Mouse (Mus musculus) layer of hippocampus, postnatal 14 days (tissue): ENCODE measurements at regions not wholly inside any gene's neighbourhood (a gene's known extent, or its start where the extent isn't known, plus 50 kb on each side); places are given as distances from the start of the nearest gene placed in this dataset.

Experiments used
- DNase-seq, 2 experiments: peaks; one replicate each; pipeline ENCODE4 v3.0.0; 2021 to 2022; ENCODE audit warnings: low spot score in 2 of 2, mixed read lengths in 1 of 2

- DNase-seq, result no peak
Observed at GRCm38 (mm10) chr15:97188545-97188944, 58.4 kb upstream of the Pced1b start.

GRCm38 (mm10) chr15:97187831-97188230, 59.1 kb upstream of the Pced1b start:
- no peak for DNase-seq

GRCm38 (mm10) chr15:97186034-97186433, 60.9 kb upstream of the Pced1b start:
- no peak for DNase-seq

- no peak for DNase-seq
Observed at GRCm38 (mm10) chr15:97182617-97183038, 64.3 kb upstream of the Pced1b start.

GRCm38 (mm10) chr15:97180970-97181669, 65.8 kb upstream of the Pced1b start:
- no peak for DNase-seq

GRCm38 (mm10) chr15:97178286-97178685, 68.6 kb upstream of the Pced1b start:
- no peak for DNase-seq

GRCm38 (mm10) chr15:97177806-97178205, 69.1 kb upstream of the Pced1b start:
- no peak for DNase-seq

GRCm38 (mm10) chr15:97174989-97175388, 71.9 kb upstream of the Pced1b start:
- no peak for DNase-seq

- no peak for DNase-seq
Observed at GRCm38 (mm10) chr15:97173233-97173632, 73.7 kb upstream of the Pced1b start.

- DNase-seq, result no peak
Observed at GRCm38 (mm10) chr15:97170074-97170473, 76.8 kb upstream of the Pced1b start.

GRCm38 (mm10) chr15:97169381-97169780, 77.5 kb upstream of the Pced1b start:
- no peak for DNase-seq

- DNase-seq, result no peak
Observed at GRCm38 (mm10) chr15:97167116-97167515, 79.8 kb upstream of the Pced1b start.

- DNase-seq, result no peak
Observed at GRCm38 (mm10) chr15:97164616-97165015, 82.3 kb upstream of the Pced1b start.

- DNase-seq, result no peak
Observed at GRCm38 (mm10) chr15:97163971-97164370, 82.9 kb upstream of the Pced1b start.

GRCm38 (mm10) chr15:97163090-97163489, 83.8 kb upstream of the Pced1b start:
- no peak for DNase-seq

- DNase-seq, result no peak
Observed at GRCm38 (mm10) chr15:97162305-97162704, 84.6 kb upstream of the Pced1b start.

GRCm38 (mm10) chr15:97161530-97161929, 85.4 kb upstream of the Pced1b start:
- DNase-seq, result no peak

- DNase-seq, result no peak
Observed at GRCm38 (mm10) chr15:97152354-97152753, 94.6 kb upstream of the Pced1b start.

GRCm38 (mm10) chr15:97151793-97152192, 95.1 kb upstream of the Pced1b start:
- DNase-seq, result peak in 1 of 2 experiments; percentile 16

GRCm38 (mm10) chr15:97150983-97151735, 95.4 kb upstream of the Slc38a4 start:
- no peak for DNase-seq

GRCm38 (mm10) chr15:97141958-97142357, 86.2 kb upstream of the Slc38a4 start:
- no peak for DNase-seq

- no peak for DNase-seq
Observed at GRCm38 (mm10) chr15:97138265-97138664, 82.5 kb upstream of the Slc38a4 start.

GRCm38 (mm10) chr15:97135291-97135690, 79.5 kb upstream of the Slc38a4 start:
- DNase-seq, result peak; percentile 27 to 63
